Mouse (Mus musculus): Measurements from ENCODE around the gene Cpxm1.

GRCm38 (mm10) chr2:130392836-130393235 lies 4.5 kb downstream of the Cpxm1 start:
- no peak for TF ChIP-seq GATA1 (IDR thresholded peaks at IDR 0.05; ENCODE audit: low read length)
- no peak for TF ChIP-seq TAL1 (IDR thresholded peaks at IDR 0.05; ENCODE audit: low read length)

All from erythroblast, embryonic 14.5 days (primary cell).